Mouse (Mus musculus): ENCODE data around the gene Gm21698. TPM values are rescaled to one million over a fixed set of nuclear protein-coding genes. Genes with fewer than 3 reads are reported as not detected.

Gene Gm21698
- polyA plus RNA-seq (2012; ENCODE audit: low replicate concordance), result 0.07 TPM in 1 of 2 replicates, not detected in the other

DNA sequence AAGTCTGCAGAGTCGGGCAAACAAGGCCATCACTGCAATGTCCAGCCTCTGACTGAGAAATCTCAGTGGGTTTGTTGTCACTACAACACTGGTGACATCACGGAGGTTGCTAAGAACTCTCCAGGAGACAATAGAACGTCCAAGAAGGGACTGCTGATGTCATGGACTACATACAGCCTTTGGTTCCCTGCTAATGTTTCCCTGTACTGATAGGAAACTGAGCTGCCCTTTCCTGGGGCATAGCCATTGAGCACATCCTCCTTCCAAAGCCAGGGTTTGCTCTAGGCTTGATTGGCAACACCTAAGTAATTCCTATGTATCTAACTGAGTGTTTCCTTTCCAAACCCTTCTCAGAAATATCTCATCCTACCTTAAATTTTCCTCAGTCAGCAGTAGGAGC is at the start of gene Gm21698:
TSS of gene Gm21698 (minus strand) at position 101 of the 400 bp plus-strand sequence.

GRCm38 (mm10) chr5:26022816-26023215 is 34.4 kb upstream of the Gm21698 start, which contains the start of gene Gm5862:
Gene Gm5862 (minus strand): TSS chr5:26022916.

DNA sequence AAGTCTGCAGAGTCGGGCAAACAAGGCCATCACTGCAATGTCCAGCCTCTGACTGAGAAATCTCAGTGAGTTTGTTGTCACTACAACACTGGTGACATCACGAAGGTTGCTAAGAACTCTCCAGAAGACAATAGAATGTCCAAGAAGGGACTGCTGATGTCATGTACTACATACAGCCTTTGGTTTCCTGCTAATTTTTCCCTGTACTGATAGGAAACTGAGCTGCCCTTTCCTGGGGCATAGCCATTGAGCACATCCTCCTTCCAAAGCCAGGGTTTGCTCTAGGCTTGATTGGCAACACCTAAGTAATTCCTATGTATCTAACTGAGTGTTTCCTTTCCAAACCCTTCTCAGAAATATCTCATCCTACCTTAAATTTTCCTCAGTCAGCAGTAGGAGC is 16.2 kb upstream of the Gm21698 start, which contains the start of gene Gm1979:
TSS of gene Gm1979 (minus strand) at position 101 of the 400 bp plus-strand sequence.

DNA sequence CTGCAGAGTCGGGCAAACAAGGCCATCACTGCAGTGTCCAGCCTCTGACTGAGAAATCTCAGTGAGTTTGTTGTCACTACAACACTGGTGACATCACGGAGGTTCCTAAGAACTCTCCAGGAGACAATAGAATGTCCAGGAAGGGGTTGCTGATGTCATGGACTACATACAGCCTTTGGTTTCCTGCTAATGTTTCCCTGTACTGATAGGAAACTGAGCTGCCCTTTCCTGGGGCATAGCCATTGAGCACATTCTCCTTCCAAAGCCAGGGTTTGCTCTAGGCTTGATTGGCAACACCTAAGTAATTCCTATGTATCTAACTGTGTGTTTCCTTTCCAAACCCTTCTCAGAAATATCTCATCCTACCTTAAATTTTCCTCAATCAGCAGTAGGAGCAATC is 15.9 kb downstream of the Gm21698 start, which contains the start of gene Gm21680:
TSS of gene Gm21680 (minus strand) at position 101 of the 400 bp plus-strand sequence.

DNA sequence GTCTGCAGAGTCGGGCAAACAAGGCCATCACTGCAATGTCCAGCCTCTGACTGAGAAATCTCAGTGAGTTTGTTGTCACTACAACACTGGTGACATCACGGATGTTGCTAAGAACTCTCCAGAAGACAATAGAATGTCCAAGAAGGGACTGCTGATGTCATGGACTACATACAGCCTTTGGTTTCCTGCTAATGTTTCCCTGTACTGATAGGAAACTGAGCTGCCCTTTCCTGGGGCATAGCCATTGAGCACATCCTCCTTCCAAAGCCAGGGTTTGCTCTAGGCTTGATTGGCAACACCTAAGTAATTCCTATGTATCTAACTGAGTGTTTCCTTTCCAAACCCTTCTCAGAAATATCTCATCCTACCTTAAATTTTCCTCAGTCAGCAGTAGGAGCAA is 34.1 kb downstream of the Gm21698 start, which contains the start of gene Gm21671:
TSS of gene Gm21671 (minus strand) at position 101 of the 400 bp plus-strand sequence.

GRCm38 (mm10) chr5:25942281-25942680 is 46.2 kb downstream of the Gm21698 start, which contains the start of gene Gm21663:
Gene Gm21663 (minus strand): TSS chr5:25942381.

Other genes with a start within 250 kb of the Gm21698 start
- 0.69 and 0.75 TPM in 2 replicates for gene Actr3b, start 228.7 kb downstream of the Gm21698 start, polyA plus RNA-seq (2012; ENCODE audit: low replicate concordance)
- not detected in 2 replicates for gene Gm21663, start 46.3 kb downstream of the Gm21698 start, polyA plus RNA-seq (2012; ENCODE audit: low replicate concordance)
- gene Gm21671, start 34.2 kb downstream of the Gm21698 start, polyA plus RNA-seq (2012; ENCODE audit: low replicate concordance), result not detected in 2 replicates
- gene Gm21680, start 16.0 kb downstream of the Gm21698 start, polyA plus RNA-seq (2012; ENCODE audit: low replicate concordance), result not detected in 2 replicates
- not detected in 2 replicates for gene Gm1979, start 16.1 kb upstream of the Gm21698 start, polyA plus RNA-seq (2012; ENCODE audit: low replicate concordance)
- 0.17 TPM in 1 of 2 replicates, not detected in the other for gene Gm5862, start 34.3 kb upstream of the Gm21698 start, polyA plus RNA-seq (2012; ENCODE audit: low replicate concordance)
- not detected in 2 replicates for gene Speer4a, start 50.9 kb upstream of the Gm21698 start, polyA plus RNA-seq (2012; ENCODE audit: low replicate concordance)
- not detected in 2 replicates for gene Gm7347, start 69.9 kb upstream of the Gm21698 start, polyA plus RNA-seq (2012; ENCODE audit: low replicate concordance)
- not detected in 2 replicates for gene Gm10471, start 100.6 kb upstream of the Gm21698 start, polyA plus RNA-seq (2012; ENCODE audit: low replicate concordance)
- gene 5031410I06Rik, start 116.7 kb upstream of the Gm21698 start, polyA plus RNA-seq (2012; ENCODE audit: low replicate concordance), result not detected in 2 replicates
- gene Gm10220, start 132.8 kb upstream of the Gm21698 start, polyA plus RNA-seq (2012; ENCODE audit: low replicate concordance), result not detected in 2 replicates

All from leukemia stem cell, adult 10-12 weeks (primary cell).